Mouse (Mus musculus) heart, adult 8-10 months (tissue): Measurements from ENCODE around the gene Ankrd54. TPM values are rescaled to one million over a fixed set of nuclear protein-coding genes. Genes with fewer than 3 reads are reported as not detected.

ENCODE experiments used
- DNase-seq: peaks from one replicate; pipeline ENCODE4 v3.0.0; 2022; ENCODE audit warnings: low spot score
- total RNA-seq, 4 experiments: library from RNA; stranded (reverse); gene quantifications; 2 replicates each; pipeline ENCODE4 v1.2.4; 2022

Ankrd54 gene
- total RNA-seq, 4 experiments from 2014 or later = 6.3 to 8.0 (median 7.6) TPM

DNA sequence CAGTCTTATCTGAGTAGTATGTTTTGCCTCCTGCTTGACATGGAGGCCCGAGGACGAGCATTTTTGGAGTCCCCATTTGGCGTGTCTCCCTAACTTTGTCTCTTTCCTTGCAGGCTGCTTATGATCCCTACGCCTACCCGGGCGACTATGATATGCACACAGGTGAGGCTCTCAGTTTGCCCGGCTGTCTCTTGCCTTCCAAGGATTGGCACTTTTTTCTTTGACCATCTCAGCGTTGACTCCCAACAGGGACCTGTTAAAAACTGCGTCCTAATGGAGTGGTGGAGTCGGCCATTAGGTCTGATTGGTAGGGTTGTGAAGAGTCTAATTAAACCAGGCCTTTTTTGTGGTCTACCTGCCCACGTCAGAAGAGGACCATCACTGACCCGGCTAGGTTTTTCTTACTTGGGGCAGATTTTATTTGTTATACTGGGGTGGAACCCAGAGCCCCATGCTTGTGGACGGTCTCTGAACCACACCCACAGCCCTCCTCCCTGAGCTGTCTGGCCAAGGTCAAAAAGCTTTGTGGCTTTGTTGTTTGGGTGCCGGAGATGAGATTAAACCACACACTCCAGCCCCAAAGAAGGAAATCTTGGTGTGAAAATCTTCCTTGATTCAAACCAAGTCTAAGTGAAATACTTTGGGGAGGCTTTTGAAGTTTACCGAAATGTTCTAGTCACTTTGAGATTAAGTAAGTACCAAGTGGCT, 13.1 kb upstream of the Ankrd54 start:
- DNase-seq = no peak

DNA sequence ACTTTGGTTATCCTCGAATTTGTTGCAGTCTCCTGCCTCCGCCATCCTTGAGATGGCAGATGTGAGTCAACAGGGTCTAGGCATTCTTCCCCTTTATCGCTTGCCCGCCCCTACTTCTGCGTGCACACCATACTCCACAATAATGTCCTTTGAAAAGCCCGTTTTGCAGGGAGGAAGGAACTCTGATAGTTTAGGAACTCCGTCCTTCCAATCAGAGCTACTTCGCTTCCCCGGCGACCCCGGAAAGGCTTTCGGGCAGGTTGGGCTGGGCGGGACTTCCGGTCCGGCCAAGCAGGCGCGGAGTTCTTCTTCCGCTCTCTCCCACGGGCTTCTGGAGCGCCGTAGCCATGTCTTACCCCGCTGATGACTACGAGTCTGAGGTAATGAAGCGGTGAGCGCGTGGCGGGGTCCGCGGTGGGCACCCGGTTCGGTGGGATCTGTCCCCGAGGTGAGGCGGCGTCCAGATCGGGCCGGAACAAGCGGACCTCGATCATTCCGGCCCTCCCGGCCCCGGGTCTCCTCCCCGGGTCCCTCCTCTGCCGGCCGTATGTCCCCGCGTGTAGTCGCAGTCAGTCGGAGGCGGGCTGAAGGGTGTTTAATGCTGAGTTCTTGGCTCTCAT, 12.3 kb upstream of the Ankrd54 start, which contains the start of gene Eif3l:
Eif3l (plus strand) TSS at position 267 of the 620 bp plus-strand sequence.
- DNase-seq = peak; percentile 91

DNA sequence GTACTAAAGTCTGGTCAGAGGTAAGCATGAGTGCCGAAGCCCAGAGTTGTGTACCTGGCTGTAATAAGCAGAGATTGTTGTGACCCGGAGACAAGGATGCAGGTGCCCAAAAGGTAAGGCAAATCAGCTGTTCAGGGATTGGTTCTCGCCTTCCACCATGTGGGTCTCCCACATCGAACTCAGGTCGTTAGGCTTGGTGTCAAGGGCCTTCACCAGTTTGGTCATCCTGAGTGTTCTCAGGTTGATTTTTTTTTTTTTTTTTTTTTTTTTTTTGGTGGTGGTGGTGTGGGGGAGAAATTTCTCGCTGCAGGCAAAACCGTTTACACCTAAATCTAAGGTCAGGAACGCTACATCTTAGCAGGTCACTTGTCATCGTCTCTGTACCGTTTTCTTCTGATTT, 11.8 kb upstream of the Ankrd54 start:
- no peak for DNase-seq

DNA sequence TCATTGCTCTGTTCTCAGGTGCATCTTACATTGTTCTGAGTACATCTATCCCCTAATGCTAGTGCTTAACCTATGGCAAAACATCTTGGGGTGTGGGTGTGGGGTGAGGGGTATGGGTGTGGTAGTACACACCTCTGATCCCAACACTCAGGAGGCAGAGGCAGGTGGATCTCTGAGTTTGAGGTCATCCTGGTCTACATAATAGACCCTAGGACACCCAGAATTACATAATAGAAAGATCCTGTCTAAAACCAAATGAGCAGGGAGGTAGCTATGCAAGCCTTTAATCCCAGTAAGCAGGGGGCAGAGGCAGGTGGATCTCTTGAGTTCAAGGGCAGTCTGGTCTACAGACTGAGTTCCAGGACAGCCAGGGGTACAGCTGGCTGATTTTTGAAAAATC, 11.1 kb upstream of the Ankrd54 start:
- no peak for DNase-seq

DNA sequence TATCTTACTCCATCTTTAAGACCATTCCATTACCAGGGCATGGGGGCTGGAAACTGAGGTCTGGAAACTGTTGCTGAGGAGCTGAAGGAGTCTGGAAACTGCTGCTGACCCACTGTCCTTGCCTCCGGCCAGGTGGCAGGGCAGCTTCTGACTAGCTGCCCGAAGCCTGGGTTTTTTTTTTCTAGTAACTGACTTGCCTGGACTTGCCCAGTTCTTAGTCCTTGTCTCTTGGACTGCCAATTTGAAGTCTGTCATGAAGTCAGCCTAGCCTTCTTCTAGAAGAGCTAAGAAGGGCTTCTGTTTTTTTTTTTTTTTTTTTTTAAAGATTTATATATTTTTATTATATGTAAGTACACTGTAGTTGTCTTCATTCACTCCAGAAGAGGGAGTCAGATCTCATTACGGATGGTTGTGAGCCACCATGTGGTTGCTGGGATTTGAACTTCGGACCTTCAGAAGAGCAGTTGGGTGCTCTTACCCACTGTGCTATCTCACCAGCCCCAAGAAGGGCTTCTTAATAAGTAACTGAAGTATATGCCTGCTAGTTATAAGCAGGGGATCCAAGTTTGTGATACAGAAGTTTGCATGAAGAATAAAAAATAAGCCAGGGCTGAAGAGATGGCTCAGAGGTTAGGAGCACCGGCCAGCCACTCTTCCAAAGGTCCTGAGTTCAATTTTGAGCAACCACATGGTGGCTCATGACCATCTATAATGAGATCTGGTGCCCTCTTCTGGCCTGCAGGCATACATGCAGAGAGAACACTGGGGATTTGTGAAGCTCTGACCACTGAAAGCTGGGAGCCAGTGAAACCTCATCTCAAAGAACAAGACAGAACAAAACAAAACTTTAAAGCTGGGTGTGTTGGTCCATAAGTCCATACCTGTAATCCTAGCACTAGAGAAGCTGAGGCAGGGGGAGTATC, 8.7 kb upstream of the Ankrd54 start:
- DNase-seq = peak; percentile 49

DNA sequence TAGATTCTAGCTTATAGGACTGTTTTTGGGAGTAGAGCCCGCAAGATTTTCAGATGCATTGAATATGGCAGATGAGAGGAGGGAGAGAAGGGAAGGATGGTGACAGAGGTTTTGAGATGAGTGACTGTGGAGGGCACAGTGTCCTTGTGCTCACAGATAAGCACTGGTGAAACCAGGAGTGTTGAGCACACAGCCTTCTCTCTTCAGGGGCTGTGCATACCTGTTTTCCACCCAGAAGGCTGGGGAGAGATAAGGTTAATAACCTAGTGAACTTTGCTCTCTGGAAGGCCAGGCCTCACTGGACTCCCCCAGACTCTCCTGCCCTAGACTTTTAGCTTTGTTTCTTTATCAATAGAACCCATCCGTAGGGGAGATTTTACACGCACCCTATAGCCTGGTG, 5.7 kb upstream of the Ankrd54 start:
- no peak for DNase-seq

DNA sequence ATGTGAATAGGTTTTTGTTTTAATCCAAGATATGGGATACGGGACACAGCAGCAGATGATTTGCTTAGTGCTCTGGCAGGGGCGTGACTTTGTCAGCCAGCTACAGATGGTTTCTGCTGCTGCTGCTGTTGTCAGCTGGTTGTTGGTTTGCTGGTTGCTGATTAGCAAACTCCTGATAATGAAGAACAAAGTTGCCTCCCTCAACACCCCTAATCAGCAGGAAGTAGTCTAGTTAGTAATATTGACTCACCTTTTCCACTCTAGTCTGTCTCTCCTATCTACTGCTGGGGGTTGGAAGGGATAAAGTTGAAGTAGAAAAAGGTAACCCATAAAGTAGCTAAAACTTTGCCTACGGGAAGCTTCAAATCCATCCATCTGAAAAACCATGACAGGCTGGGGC, 4.9 kb upstream of the Ankrd54 start:
- no peak for DNase-seq

DNA sequence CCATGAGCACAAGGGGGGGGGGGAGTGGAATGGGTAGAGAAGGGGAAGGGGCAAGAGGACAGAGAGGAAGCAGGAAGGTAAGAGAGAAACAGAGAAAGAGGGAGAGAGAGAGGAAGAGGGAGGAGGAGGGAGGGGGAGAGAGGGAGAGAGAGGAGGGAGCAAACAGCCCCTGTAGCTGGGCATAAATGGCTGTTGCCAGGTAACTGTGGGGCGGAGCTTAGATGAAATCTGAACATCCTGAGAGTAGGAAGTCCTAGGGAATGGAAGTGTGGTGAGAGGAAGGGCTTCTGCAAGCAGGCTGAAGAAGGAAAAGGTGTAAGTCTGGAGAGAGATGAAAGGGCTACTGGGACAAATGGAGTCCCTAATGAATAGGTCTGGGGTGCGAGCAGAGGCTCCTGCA, 3.6 kb upstream of the Ankrd54 start:
- DNase-seq = no peak

DNA sequence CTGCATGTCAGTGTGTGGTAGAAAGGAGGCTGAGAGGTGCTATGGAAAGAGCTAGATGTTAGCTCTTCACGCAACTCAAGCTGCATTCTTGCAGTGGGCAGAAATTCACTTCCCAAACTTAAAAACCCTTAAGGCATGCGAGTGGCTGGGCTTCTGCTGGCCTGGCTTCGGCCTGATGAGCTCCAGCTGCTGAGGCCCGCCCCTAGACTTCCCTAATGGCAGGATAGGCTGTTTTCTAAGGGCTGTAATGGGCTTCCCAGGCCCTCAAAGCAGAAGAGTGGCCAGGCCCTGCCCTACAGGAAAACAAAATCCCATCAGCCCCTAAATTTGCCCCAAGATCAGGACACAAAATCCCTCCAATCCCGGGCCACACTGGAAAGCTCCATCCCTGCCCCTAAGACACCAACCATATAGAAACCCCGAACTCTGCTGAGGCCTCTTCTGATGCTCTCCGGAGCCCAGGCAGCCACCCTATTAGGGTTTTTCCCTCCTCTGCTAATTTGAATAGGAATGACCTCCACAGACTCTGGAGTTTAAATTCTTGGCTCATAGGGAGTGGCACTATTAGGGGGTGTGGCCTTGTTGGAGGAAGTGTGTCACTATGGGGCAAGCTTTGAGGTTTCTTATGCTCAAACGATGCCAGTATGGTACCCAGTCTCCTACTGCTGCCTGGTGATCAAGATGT, 2.5 kb upstream of the Ankrd54 start:
- no peak for DNase-seq

DNA sequence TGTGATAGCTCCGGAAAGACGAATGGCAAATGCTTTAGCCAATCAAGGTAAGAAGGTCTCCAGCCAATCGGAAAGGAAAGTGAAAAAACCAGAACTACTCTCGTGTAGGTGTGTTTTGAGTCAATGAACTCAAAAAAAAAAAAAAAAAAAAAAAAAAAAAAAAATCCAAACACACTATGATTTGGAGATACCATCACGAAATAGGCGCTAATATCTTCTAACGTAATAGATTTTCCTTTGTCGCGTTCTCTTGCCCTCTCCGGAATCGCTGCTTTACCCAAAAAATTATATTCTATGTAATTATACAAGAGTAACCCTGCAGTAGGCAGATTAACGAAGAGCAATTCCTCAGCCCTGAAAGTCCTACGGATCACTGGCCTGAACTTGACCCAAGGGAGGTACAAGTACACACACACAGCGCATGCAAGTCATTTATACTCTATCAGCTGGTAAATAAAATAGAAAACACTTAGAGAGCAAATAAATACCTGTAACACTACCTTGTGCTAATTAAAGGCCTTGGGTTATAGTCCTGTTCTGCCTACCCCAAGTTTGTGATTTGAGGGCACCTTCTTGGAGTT, 557 bp upstream of the Ankrd54 start:
- no peak for DNase-seq

DNA sequence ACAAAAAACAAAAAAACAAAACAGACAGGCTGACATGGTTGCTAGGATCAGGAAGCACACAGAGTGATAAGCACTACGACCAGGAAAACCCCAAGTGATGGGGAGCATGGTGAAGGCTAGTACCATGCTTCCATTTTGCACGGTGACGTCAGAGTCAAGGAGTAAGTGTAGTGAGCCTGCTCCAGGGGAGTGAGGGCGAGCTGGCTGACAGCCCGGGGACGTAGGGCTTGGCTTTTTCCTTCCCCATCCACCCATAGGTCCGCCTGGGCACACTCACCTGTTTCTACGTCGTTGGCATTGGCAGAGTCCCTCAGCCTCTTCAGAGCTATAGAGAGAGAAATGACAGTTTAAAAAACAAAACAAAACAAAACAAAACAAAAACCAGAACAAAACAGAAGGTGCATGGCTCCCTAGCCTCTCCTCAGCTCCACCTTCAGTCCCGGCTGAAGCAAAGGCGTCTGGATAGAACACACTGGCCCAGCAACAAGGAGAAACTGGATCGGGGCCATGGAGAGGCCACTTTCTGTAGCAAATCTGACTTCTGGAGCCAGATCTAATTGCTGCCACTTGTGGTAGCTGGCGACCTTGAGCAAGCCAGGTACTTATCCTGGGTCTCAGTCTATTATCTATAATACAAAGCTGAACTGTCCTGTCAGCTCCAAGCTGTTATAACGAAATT, 1.7 kb downstream of the Ankrd54 start:
- DNase-seq = no peak

DNA sequence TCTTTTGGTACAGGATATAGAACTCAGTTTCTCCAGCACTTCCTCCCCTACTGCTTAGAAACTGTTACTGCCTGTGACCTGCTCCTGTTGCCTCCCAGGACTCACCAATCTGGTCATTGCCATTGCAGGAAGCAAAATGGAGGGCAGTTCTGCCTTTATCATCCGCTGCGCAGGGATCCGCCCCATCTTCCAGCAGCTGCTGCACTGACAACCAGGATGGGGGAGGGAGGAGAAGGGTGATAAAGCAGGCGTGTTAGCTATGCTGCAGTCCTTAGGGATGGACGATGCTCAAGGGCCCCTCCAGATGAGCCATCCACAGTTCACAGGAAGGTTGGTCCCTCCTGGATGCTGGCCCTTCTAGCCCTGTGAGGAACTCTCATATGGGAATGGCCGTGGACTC, 4.8 kb downstream of the Ankrd54 start:
- no peak for DNase-seq

DNA sequence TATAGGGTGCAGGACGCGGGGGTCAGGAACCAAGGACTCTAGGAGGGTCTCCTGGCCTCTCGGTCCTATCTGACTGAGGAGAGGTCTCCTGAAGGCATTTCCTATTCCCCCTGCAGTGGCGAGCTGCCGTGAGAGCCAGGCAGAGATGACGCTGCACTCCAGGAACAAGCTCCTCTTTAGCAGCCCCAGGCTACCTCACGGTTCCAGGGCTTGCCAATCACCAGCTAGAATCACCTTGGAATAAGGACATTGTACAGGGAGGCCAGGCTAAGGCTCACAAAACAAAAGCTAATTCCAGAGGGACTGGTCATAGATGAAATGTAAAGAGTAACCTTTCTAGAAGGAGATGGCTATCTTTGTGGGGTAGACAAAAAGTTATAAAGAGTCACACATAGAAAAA, 6.1 kb downstream of the Ankrd54 start:
- no peak for DNase-seq

DNA sequence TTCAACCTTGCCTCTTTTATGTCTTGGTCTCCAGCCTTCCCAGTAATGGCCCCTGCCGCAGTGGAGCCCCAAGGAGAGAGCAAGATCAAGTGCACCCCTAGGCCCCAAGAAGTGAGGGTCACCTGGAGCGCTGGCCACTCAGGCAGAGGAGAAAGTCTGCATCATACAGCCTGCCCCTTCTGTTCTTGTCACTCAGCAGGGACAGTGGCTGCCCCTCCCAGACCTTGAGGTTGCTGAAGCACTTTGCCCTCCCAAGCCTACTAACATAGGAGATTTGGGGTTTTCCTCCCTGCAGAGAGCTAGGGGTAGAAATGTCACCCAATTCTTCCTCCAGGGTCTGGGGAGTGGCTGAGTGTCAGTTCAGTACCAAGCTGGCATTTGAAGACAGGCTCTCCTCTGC, 10.3 kb downstream of the Ankrd54 start:
- DNase-seq = no peak

DNA sequence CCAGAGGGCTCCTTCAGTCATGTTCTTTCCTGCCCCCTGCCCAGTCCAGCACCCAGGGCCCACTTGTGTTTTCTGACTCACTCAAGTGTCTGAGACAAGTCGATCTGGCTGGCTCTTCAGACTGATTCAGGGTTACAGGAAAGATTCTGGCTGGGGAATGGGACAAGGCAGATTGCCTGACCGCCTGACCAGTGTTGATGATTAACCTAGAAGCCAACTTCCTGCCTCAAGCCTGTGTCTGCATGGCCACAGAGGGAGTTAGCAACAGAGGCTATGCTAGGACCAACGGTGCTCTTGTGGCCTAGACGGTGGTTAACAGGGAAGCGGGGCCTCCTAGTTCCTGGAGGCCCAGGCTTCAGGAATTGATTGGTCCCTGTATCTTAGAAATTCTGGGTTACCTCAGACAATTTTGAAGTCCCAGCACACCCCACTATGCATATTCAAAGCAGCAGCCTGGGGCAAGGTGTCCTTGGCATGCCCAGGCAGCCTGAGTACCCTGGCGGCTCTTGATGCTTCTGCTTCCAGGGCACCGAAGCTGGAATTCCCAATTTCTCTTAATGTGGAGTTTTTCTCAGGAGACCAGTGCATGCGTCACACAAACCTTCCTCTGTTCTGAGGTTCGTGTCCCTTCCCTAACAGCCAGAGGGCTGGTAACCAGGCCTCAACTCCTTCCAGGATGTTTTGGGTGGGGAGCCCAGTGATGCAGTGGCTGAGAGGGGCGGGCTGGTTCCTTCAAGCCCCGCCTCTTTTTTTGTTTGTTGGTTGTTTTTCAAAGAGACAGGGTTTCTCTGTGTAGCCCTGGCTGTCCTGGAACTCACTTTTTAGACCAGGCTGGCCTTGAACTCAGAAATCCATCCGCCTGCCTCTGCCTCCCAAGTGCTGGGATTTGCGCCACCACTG, 11.0 kb downstream of the Ankrd54 start:
- DNase-seq = no peak

DNA sequence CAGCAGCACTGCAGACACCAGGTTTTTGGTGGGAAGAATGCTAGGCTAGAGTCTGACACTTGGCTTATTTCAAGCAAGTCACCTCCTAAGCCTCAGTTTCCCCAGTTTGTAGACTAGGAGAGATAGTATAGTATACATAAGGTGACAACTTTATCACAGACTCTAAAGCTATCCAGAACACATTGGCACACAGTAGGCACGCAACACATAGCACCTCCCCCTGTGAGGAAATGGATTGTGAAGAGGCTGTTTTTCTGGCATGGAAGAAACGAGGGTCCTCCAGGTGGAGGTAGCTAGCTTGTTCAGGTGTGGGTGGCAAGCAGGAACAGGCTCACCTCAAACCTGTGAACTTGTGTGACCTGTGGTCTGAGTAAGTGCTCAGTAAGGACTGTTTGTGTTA, 11.7 kb downstream of the Ankrd54 start:
- no peak for DNase-seq

DNA sequence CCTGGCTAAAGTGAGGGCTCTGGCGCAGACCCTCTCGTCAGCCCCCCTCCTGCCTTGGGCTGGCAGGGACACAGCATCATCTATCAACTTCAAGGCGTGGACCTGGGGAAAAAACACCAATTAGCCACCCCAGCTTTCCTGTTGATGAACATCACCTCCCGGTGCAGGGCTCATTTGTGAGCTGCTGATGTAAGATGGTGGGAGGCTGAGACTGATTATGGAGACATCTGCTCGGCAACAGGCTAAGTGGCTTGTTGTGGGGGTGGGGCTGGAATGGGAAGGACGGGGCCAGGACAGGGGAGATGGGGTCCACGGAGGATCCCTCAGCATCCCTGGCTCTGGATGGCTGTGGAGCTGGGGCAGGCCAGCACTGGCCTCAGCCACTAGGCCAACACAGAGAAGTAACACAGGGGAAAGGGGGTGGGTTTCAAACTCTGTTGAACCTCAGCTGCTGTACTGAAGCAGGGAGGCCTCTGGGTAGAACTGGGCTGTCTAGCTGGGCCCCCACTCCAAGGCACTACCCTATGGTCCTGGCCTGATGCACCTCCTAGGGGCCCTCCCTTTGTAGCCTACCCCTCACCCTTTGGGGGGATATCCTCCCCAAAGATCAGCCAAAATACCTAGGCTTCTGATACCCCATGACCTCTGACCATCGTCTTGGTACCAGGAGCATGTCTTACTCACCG, 12.4 kb downstream of the Ankrd54 start:
- DNase-seq = no peak

DNA sequence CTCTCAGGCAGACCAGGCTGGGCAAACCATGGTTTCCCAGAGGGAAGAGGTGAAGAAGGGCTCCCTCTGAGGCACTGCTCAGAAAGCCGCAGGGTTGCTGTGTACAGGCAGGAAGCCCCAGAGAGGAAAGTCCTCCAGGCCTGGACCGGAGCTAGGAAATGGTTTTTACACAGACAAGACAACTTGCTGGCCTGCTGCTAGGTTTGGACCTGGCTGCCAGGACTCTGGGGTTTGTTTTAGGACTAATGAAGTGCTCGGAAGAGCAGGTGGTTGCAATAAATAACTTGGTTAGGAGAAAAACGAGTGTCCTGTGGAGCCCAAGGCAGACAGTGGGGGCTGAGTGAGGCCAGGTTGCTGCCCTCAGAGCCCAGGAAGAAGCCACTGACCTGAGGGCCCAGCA, 14.5 kb downstream of the Ankrd54 start:
- no peak for DNase-seq

DNA sequence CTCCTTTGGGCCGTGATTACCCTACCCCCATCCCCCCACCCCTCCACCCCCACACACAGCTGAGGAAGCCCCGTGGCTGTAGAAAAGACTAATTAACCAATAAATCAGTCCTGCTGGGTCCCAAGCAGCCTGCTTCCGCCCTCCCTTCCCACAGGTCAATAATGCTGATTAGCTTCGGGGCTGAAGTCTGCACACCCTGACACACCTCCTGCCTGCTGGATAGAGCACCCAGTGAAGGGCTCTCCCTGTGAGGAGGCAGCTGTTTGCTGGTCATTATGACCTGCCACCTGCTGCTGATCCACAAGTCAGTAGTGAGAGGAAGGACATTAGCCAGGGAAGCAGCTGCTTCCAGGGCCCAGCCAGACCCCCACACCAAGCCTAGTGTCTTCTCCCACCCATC, 17.9 kb downstream of the Ankrd54 start:
- no peak for DNase-seq
